Mouse (Mus musculus) midbrain, embryonic 12.5 days (tissue): Measurements from ENCODE around the gene Rpl39l. TPM values are rescaled to one million over a fixed set of nuclear protein-coding genes. Genes with fewer than 3 reads are reported as not detected.
"Not testable (repeated sequence)": the region's sequence is repeated elsewhere in the genome, so short reads cannot be mapped to it uniquely, and the experiment has no call there.

Source experiments
- ATAC-seq: fragments of 200-750 bp; cut with Nextera tagmentation; 2 replicates; pipeline ENCODE4 v1.8.0; 2017; ENCODE audit warnings: low read depth, moderate TSS enrichment, moderate library complexity; ENCODE audit not compliant: low FRiP score
- H3K27ac ChIP-seq: fragments of 300-500 bp; sonication (generic); replicated peaks from 2 replicates; pipeline ENCODE4 v1.5.1; 2016; ENCODE audit warnings: mild to moderate bottlenecking
- H3K27me3 ChIP-seq: fragments of 300-500 bp; sonication (generic); 2 replicates; pipeline ENCODE4 v1.6.1; 2016; ENCODE audit warnings: mild to moderate bottlenecking
- H3K36me3 ChIP-seq: fragments of 300-500 bp; sonication (generic); 2 replicates; pipeline ENCODE4 v1.6.1; 2016
- H3K4me1 ChIP-seq: fragments of 300-500 bp; sonication (generic); 2 replicates; pipeline ENCODE4 v1.6.1; 2016
- H3K4me2 ChIP-seq: fragments of 300-500 bp; sonication (generic); replicated peaks from 2 replicates; pipeline ENCODE4 v1.6.1; 2016; ENCODE audit warnings: mild to moderate bottlenecking, moderate library complexity
- H3K4me3 ChIP-seq: fragments of 300-500 bp; sonication (generic); 2 replicates; pipeline ENCODE4 v1.5.1; 2016; ENCODE audit warnings: mild to moderate bottlenecking
- H3K9ac ChIP-seq: fragments of 300-500 bp; sonication (generic); replicated peaks from 2 replicates; pipeline ENCODE4 v1.6.1; 2016; ENCODE audit warnings: mild to moderate bottlenecking, moderate library complexity
- H3K9me3 ChIP-seq: fragments of 300-500 bp; sonication (generic); 2 replicates; pipeline ENCODE4 v1.6.1; 2016; ENCODE audit warnings: mild to moderate bottlenecking
- WGBS: fragments of 180-500 bp; shearing (Covaris S2); methylation state at CpG from one replicate; pipeline ENCODE4 v1.1.7; 2016; 5-methylcytosine and 5-hydroxymethylcytosine counted together
- polyA plus RNA-seq: library from polyadenylated mRNA; unstranded; fragments of >200 nt; fragmentation: Nextera tagmentation; extraction: Ambion mirVana; gene quantifications from 2 replicates; pipeline ENCODE4 v1.2.1, GENCODE M21; 2016

The Rpl39l gene
- polyA plus RNA-seq, 1 experiment from 2014 or later = 0.46 TPM

DNA sequence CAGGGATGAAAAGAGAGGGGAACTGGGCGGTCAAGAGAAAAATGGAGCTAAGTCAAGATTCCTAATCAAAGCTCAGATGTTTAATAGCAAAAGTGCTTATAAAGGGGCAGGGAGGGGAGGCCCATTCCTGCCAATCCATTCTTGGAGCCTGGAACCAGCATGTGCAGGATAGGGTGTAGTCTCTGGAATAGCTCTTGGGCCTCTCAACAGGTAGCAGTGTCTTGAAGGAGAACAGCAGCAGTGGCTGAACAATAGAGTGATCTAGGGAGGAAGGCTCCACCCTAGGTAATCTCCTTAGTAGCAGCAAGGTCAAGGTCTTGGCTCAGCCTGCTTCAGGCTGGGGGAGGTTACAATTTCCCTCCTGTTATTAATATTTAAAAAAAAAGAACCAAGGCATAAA, 46.3 kb downstream of the Rpl39l start:
- H3K4me2 ChIP-seq, H3K4me3 ChIP-seq, ATAC-seq, H3K36me3 ChIP-seq, H3K27ac ChIP-seq, H3K27me3 ChIP-seq, H3K9ac ChIP-seq, H3K4me1 ChIP-seq, H3K9me3 ChIP-seq: not testable (repeated sequence)
- WGBS = 96% methylated on average over 1 of the region's 1 CpGs

DNA sequence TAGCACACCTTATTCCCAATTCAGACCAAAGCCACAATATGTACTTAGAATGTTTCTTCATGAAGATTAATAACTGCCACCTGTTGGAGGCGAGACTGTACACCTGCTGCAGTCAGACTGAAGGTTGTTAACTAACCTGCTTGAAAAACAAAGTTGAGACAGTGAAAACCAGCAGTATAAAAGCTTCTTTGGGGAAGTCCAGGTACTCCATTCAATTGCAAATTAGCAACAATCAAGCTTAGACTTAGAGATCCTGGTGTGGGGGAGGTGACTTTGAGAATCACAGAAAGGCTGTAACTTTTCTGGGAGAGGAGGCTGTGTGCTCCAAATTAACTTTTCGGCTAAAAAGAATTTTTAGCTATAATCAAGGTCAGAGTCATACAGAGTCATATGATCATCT, 47.0 kb downstream of the Rpl39l start:
- H3K27ac ChIP-seq, H3K36me3 ChIP-seq, H3K27me3 ChIP-seq, H3K4me1 ChIP-seq, H3K9me3 ChIP-seq, H3K4me2 ChIP-seq, ATAC-seq, H3K4me3 ChIP-seq, H3K9ac ChIP-seq: not testable (repeated sequence)
- 86% methylated on average over 2 of the region's 2 CpGs for WGBS

Other genes with a start within 250 kb of the Rpl39l start
- gene Grin2a, start 174.7 kb upstream of the Rpl39l start, polyA plus RNA-seq = 2.5 and 2.8 TPM in 2 replicates
- gene Atf7ip2, start 22.5 kb downstream of the Rpl39l start, polyA plus RNA-seq = 0.71 and 0.81 TPM in 2 replicates
- gene Emp2, start 143.7 kb downstream of the Rpl39l start, polyA plus RNA-seq = 2.9 and 4.4 TPM in 2 replicates
- gene Tekt5, start 225.3 kb downstream of the Rpl39l start, polyA plus RNA-seq = 0.22 TPM in 1 of 2 replicates, not detected in the other
- gene Nubp1, start 241.7 kb downstream of the Rpl39l start, polyA plus RNA-seq = 53.4 and 61.7 TPM in 2 replicates